Mouse (Mus musculus): Measurements from ENCODE around the gene Mat2b. TPM values are rescaled to one million over a fixed set of nuclear protein-coding genes. Genes with fewer than 3 reads are reported as not detected.
"Not testable (repeated sequence)": the region's sequence is repeated elsewhere in the genome, so short reads cannot be mapped to it uniquely, and the experiment has no call there.

The Mat2b gene
- total RNA-seq (2021), result 10 to 100 TPM; 82.4 to 89.3 TPM
- long read RNA-seq, transcript Mat2b-202 (7 exons, 2,053 nt), result minor isoform, 28 of 122 reads
- long read RNA-seq, transcript Mat2b-201 (7 exons, 1,949 nt), result major isoform, 75 of 122 reads
- long read RNA-seq, partial matches to known transcripts, result 4 of 122 reads
- long read RNA-seq, other reads (novel, unspliced or antisense), result 15 of 122 reads

GRCm38 (mm10) chr11:40695103-40695502 lies at the start of gene Mat2b:
Gene Mat2b, minus strand, starts transcription at chr11:40695203.
- no peak for DNase-seq (ENCODE audit: low spot score in 2 of 2)

DNA sequence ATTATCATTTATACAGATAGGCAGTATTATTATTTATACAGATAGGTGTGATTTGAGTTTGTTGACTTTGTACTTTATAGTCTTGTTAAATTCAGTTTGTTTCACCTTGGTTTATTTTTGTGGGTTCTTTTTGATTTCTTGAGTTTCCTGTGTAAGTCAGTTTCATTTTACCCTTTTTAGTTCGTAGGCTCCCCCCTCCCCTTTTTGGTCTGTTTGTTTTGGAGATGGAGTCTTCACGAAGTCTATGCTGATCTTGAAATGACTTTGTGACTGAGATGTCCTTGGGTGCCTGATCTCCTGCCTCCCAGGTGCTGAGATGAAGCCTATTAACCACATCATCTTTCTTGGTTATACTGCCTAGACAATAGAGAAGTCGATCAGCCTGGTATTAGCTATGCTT lies 49.3 kb upstream of the Mat2b start:
- DNase-seq (ENCODE audit: low spot score in 2 of 2), result no peak

DNA sequence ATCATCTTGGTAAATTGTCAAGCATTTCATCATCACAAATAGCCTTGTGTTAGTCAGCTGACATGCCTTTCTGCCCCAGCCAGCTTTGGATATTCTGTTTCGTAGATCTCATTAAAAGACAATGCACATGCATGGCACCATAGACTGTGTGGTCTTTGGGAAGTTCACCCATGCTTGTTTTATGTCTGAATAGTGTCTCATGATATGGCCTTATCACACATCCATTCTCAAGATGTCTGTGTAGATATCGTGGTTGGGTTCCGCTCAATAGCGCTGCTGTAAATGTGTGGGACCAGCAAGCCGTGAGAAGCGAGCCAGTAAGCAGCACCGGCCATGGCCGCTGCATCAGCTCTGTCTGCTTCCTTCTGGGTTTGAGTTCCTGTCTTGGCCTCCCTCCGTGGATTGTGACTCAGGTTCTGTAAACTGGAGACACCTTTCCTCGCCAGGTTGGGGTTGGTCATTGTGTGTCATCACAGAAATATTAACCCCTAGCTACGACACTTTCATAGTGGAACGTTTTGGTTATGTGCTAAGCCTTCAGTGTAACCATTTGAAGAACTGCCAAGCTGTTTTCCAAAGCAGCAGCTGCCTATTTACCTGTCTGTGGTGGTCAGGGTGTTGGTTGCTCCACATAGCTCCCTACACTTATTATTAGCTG lies 46.7 kb upstream of the Mat2b start:
- no peak for DNase-seq (ENCODE audit: low spot score in 2 of 2)

DNA sequence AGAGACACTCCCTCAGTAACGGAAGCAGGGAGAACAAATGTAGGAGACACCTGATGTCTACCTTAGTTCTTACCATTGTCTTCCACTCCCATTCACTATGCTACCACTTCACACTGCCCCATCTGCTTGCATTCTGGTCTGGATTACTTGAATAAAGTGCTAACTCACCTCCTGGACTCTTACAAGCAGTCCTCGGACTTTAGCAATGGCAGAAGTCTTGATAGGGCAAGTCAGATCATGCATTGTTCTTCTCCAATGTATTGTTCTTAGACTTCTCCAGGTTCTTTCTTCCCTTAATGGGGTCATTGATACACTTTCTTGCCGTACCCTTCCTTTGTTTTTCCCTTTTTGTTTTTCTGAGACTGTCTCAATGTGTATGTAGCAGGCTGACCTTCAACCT lies 42.4 kb upstream of the Mat2b start:
- DNase-seq (ENCODE audit: low spot score in 2 of 2), result no peak

DNA sequence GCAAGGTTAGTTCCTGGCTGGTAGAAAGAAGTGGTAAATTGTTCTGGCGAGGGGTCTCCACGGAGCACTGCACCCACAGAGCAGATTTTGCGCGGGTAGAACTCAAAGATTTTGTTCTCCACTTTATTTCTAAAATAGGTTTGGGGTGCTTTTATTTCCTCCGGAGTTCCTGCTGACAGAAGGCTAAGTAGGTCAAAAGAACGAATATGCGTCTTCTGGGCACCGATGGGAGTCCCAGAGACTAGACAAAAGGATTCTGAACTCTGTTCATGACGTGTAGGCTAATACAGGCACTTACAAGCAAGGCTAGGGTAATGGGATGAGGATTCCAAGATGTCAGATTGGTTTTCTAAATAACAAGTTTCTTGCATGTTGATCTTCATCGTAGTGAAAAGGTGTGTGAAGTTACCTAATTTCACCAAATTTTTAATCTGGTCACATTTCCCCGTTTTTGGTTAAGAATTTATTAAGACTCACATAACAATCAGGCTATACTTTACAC lies 39.3 kb upstream of the Mat2b start:
- DNase-seq (ENCODE audit: low spot score in 2 of 2), result no peak

DNA sequence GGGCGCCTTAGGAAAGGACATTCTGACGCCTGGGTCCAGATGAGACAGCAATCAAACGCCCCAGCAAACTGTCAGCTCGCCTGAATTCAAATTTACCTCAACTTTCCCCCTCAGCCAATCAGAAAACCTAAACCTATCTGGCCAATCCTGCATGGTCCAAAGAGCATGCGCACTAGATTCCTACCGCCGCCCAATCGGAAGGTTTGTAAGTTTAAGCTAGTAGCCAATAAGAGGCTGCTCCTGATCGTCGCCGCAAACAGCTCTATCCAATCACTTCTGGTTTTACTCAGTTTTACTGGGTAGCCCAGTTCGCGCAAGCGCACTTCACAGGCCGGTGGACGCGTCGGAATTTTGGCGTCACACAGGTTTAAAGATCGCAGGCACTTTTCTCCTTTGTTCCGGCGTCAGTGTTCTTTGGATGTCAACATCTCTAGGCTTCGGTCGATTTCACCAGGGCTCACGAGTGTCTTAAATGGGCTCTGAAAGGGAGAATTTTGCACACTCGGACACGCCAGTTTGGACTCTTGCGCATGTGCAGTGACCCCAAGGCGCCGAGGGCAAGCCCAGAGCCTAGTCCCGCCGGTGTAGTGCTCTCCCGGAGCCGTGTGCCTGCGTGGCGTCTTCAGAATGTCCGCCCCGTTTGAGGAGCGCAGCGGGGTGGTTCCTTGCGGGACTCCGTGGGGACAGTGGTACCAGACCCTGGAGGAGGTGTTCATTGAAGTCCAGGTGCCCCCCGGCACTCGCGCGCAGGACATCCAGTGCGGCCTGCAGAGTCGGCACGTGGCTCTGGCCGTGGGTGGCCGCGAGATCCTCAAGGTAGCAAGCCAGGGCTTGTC lies 38.6 kb upstream of the Mat2b start, which contains the start of the genes Hmmr and Nudcd2:
Hmmr (minus strand) TSS at position 84 of the 836 bp plus-strand sequence.
Nudcd2 (plus strand) TSS at position 329 of the 836 bp plus-strand sequence.
- peak; percentile 90 to 92 for DNase-seq (ENCODE audit: low spot score in 2 of 2)

DNA sequence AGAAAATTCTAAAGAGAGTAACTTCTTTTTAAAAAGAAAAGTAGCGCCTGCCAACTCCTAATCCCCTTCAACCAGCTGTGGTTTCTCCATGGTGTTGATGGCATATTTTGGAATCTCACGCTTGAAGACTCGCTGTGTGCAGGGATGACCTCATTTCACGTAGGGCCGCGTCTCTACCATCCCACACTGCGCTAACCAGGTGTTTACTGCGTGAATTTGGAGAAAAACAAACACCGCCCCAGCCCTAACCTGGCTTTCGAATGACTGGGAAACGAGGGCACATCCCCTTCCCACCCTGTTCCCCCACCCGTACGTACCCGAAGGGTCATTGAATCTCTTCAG lies 38.0 kb upstream of the Mat2b start:
- no peak for DNase-seq (ENCODE audit: low spot score in 2 of 2)

DNA sequence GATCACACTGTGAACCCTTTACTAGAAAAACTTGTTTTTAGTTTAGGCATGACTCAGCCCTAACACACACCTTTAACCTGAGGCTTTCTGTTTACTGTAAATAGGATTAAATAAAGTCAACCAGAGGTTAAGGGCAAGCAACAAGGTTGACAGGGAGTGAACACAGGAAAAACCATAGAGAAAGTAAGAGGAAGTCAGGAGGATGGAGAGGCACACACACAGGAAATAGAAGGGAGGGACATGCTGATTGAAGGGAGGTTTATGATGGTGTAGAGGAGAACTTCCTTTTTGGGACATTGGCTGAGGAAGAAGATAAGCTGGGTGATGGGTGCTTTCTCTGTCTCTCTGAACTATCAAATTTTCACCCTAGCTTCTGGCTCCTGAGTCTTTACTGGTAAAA lies 23.3 kb upstream of the Mat2b start:
- no peak for DNase-seq (ENCODE audit: low spot score in 2 of 2)

- no peak for DNase-seq (ENCODE audit: low spot score in 2 of 2)
Measured at GRCm38 (mm10) chr11:40715524-40715923, 20.5 kb upstream of the Mat2b start.

DNA sequence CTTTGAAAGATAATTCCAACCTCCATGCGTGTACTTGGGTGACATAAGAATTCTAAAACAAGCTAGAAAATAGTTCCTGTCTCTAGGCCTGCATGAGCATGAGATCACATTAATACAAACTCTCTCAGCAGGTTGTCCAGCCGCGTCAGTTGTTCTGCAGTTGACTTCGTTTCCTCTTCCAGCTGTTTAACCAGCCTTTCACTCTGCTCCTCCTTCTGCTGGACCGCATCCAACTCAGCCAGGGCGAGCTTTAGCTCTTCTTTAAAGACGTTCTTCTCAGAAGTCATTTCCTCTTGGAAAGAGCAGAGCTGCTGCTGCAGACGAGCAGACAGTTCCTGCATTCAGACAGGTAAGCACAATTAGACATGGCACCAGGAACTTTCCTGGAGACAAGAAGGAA lies 18.9 kb upstream of the Mat2b start:
- DNase-seq (ENCODE audit: low spot score in 2 of 2), result no peak

DNA sequence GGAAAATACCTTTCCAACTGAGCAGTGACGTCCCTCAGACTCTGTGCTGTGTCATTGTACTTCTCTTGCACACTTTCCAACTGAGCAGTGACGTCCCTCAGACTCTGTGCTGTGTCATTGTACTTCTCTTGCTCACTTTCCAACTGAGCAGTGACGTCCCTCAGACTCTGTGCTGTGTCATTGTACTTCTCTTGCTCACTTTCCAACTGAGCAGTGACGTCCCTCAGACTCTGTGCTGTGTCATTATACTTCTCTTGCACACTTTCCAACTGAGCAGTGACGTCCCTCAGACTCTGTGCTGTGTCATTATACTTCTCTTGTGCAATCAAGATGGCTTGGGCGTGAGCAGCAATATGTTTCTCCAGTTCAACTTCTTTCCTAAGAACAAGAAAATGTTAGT lies 14.9 kb upstream of the Mat2b start:
- not testable (repeated sequence) for DNase-seq (ENCODE audit: low spot score in 2 of 2)

DNA sequence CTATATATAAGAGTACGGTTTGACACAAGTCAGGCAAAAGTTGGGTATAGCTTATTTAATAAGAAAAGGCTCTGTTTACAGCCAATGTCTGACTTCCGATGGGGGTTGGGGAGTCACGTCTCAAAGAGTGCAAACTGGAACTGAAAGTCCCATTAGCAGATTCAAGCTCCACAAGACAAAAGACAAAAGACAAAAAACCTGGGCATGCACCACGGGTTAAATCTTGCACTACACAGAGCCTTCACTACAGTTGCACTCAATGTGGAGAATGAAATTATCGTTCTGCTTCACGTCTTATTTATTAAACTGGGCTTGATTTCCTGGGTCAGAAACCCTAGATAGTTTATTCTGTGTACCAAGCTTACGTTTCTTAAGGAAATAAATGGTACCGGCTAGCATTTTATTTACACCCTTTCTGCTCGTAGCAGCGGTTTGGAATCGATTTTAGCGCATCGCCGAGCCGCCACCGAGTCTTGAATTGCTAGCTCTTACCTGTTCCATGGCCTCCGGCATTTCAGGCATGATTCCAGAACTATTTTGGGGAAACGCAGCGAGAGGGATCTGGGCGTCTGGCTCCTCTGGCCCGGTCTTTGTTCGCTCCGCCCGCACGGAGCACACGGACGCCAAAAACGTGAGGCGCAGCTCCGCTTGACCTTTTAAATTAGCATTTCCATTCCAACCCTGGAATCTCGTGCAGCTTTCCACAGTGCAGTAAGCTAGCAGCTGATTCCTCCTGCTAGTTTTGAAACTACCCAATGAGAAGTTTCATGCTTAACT lies 504 bp downstream of the Mat2b start:
- DNase-seq (ENCODE audit: low spot score in 2 of 2), result peak; percentile 54 to 59

DNA sequence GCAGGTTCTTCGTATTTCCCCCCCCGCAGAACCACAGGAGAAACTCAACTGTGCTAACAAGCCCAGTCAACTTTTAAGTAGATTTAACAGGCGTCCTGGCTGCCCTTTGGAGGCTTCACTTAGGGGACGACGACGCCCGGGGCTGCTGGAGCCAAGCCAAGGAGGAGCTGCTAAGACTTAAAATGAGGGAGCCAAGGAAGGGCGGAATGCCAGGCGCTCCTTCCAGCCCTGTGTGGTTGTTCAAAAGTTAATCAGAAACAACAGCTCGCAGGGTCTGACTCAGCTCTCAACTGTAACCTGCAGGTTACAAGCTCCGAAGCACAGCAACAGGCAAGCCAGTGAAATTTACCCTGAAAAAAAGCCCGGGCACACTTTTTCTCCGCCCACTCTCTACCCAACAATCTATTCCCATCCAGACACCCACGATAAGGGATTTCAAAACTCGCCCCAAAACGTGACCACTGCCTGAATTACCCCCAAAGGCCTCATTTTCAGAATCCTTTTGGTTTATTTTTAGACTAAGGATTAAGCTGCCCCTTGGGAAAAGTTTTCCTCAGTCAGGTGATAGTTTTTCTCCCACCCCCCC lies 1.5 kb downstream of the Mat2b start:
- DNase-seq (ENCODE audit: low spot score in 2 of 2), result peak; percentile 57 to 70

GRCm38 (mm10) chr11:40692511-40693365 lies 2.3 kb downstream of the Mat2b start:
- peak; percentile 92 to 95 for DNase-seq (ENCODE audit: low spot score in 2 of 2)

DNA sequence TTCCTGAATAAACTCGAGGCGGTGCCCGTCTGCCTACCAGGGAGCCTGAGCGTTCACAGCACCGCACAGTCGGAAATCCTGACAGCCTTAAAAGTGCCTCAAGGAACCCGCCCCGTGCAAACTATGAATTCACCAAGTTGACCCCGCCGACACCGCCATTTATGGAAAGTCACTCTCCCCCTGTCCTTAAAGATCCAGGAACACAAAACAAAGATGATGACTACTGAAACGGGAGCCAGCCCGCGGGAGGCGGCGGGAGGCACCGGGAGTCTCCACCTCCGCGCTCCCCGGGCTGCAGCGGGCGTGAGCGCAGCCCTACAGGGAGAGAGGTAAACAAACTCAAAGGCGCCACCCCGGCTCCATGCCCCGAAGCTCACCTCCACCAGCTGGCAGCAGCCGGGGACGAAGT lies 2.9 kb downstream of the Mat2b start:
- DNase-seq (ENCODE audit: low spot score in 2 of 2), result no peak

GRCm38 (mm10) chr11:40690444-40691127 lies 4.4 kb downstream of the Mat2b start:
- DNase-seq (ENCODE audit: low spot score in 2 of 2), result no peak

GRCm38 (mm10) chr11:40683295-40683694 lies 11.7 kb downstream of the Mat2b start:
- DNase-seq (ENCODE audit: low spot score in 2 of 2), result no peak

- no peak for DNase-seq (ENCODE audit: low spot score in 2 of 2)
Measured at GRCm38 (mm10) chr11:40682456-40682855, 12.5 kb downstream of the Mat2b start.

GRCm38 (mm10) chr11:40677169-40677568 lies 17.8 kb downstream of the Mat2b start:
- no peak for DNase-seq (ENCODE audit: low spot score in 2 of 2)
